Mouse (Mus musculus) kidney, adult 11 months (tissue): ENCODE results near the gene Tmc8.
"Not testable (repeated sequence)": the region's sequence is repeated elsewhere in the genome, so short reads cannot be mapped to it uniquely, and the experiment has no call there.

Source experiments
- DNase-seq: peaks from one replicate; pipeline ENCODE4 v3.0.0; 2022

Tmc8 gene

DNA sequence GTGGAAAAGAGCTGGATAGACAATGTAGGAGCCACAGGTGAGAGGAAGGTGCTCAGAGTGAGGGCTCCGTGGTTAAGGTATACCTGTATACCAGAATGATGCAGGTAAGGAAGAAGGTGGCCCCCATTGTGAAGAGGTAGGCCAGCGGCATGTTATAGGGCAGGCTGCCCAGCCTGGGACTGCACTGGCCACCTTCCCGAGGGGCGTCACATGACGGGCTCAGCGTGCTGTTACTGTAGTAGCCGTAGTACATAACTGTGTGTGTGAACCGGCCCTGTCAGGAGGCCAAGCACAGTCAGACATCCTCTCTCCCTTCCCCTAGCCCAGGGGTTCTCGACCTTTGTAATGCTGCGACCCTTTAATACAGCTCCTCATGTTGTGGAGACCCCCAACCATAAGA lies 7.0 kb upstream of the Tmc8 start:
- no peak for DNase-seq

DNA sequence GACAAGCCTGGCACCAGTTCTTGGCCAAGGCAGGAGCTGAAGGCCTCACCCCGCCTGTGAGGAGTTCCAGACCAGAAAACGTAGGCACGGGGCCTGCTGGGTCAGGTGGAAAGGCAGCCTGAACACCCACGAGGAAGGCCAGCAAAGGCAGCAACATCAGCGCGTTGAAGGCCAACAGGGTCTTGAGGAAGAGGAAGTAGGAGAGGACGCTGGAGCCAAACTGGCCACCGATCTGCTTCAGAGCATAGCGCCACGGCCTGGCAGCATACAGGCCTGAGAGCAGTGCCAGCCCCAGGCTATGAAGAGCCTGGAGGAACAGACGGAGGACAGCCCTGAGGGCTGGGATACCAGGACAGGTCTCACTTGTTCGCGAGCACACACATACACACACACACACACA lies 6.3 kb upstream of the Tmc8 start:
- no peak for DNase-seq

DNA sequence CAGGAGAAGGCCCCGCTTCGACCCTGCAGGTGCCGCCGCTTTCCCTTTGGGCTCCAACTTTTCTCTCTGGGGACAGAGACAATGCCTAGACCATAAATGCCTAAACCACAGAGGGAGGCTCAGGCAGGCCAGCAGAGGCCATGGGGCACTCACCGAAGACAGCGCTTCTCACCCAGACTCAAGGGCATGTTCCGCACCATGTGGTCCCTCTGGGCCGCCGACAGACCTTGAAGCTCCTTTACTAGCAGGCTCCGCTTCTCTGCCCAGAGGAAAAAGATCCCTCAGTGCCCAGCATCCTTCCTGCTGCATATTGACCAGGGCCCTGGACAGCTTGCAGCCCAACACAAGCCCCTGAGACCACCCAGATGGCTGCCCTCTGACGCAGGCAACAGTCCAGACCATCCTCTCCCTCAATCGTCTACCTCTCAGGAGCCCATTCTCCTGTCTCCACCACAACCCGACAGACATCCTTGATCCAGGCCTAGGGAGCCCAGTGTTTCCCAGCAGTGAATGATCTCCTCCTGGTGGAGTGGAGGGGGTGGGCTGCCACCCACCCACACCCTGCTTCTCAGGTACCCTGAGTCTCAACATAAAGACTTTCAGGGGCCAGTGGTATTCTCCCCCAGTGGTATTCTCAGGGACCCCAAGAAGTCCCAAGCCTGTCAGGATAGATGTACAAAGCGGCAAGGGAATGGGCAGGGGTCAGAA lies 5.6 kb upstream of the Tmc8 start:
- DNase-seq, result no peak

DNA sequence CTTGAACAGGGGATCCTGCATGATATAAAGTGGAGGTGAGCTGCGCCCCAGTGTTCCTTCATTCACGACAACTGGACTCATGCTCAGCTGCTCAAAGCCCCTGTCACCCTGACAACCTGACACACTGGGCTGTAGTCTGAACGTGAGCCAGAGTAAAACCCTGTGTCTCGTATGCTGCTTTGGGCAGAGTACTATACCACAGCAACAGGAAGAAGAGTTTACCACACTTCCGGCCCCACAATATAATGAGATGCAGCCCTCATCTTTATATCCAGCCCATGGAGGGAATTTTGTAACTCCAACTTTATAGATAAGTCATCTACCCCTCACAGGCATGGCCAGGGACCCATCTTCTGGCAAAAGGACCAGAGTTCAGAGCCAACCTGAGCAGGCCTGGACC lies 4.8 kb upstream of the Tmc8 start:
- no peak for DNase-seq

DNA sequence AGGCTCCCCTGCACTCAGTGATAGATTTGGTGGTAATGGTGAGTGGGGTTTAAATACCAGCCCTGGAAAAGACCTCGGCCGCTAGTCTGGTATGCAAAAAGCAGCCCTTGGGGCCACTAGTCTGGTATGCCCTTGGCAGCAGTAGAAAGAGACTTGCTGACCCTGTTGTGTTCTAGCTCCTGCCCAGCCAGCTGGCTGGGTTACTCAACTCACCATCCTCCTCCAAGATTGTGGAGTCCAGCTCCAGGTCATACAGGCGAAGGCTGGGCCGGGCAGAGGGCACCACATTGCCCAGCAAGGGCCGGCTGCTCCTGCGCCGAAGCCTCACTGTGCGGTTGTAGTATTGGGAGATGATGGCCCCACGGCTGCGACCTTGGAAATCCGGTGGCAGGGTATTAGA lies 3.8 kb upstream of the Tmc8 start:
- peak; percentile 80 for DNase-seq

DNA sequence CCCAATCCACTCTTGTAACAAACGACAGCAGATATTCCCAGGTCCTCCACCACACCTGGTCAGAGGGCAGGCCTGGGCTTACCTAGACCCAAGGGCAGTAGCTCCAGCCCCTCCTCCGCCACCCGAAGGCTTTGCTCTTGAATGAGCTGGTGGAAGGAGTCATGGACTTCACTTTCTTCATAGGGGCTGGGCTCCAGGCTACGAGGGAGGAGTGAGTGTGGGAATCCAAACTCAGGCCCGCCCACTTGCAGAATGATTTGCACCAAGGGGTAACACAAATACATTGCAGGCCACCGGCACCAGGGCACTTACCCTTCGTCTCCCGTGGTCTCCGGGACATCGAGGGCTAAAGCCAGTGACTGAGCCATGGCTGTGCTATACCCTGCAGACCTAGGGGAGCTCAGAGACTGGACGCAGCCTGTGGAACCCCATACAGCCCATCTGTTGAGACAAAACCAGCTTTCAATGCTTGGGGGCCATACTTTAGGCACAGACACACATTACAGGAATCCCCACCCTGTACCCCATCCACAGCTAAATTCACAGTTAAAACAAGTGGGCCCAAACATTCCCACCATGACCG lies 2.9 kb upstream of the Tmc8 start:
- DNase-seq, result peak; percentile 58

DNA sequence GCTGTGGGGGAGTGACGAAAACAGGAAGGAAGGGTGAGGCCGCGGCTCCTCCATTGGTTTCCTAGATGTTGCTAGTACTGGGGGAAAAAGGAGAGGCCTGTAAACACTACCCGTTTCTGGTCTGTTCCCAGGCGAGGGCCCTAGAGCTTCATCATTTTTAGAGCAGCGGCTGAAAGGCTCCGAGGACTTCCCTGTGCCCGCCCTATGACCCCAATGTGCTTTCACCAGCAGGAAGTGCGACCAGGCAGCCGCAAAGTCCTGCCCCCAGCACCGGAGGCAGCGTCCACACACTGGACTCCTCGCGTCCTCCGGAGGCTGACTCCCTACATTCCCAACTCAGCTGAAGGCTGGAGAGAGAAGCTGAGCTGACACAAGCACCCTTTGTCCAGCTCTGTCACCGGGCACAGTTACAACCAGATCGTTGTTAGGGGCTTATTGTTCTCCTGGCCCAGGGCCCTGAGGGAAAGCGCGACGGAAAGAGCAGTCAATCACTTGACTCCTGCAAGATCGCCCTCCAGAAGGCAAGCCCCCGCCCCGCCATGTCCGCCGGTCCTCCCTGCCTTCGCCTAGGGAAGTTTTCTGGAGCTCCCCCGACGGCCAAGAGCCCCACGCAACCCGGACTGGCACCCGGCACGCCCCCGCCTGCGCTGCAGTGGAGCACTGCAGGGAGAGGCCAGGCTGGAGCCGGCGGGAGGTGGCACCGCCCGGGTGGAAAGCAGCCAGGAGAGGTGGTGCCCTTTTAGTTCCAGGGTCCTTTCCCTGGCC lies 2.3 kb upstream of the Tmc8 start:
- peak; percentile 86 for DNase-seq

DNA sequence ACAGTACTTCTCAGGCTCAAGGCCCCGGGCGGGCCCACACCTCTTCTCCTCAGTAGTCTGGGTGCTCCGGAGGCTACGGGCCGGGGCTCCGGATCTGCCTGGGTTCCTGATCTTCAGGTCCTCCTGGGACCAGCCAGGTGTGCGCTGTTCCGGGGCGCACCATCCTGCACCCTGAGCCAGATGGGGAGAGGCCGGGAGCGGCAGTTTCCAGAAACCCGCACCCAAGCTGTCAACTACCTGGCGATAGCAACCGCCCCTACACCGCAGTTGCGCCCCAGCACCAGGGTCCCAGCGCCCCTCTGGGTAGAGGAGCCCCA lies 1.7 kb upstream of the Tmc8 start:
- no peak for DNase-seq

DNA sequence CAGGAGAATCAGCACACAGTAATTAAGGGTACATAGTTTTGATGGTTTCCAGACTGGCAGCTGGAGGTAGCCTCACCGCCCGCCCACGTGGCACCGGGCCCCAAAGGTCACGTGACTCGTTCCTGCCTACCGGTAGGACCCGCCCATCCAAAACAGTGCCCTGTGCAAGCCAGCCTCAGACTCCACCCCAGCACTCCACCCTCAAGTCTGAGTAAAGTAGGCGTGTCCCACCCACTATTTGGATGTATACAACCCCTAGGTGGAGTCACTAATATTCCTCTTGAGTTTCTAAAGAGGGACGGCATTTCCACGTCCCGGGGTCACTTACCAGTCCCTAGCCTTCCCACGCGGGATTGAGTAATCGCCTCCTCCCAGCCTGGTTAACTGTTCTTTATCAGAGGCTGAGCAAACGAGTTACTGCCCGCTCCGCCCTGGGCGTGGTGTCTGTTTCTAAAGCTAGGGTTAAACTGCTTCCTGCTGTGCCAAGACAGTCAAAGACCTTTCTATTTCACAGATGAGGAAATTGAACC lies 1.2 kb upstream of the Tmc8 start:
- peak; percentile 96 for DNase-seq

DNA sequence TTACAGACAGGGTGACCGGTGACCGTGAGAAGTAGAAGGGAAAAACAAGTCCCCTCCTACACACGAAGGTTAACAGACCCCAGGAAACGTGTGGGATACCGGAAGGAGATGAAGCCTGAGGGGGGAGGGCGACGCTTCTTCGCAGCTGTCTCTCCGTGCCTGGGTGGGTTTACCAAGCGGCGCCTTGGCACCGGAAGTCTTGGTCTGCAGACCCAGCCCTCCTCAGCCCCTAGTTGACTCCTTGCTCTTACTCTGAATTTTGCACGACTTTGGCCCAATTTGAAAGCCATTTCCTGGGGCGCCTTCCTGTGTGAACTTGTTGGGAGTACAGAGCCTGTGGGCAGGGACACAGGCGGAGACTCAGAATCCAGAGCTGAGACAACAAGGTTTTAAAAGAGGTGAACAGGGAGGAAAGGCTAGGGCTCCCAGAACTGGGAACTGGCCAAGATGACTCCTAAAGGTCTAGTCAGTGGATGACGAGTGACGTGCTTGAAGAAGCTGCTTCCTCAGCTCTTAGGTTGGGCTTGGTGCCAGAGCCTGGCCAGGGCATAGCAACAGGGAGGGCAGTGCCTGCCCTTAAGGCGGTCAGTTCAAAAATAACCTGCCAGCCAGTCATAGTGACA lies 566 bp upstream of the Tmc8 start:
- peak; percentile 87 for DNase-seq

DNA sequence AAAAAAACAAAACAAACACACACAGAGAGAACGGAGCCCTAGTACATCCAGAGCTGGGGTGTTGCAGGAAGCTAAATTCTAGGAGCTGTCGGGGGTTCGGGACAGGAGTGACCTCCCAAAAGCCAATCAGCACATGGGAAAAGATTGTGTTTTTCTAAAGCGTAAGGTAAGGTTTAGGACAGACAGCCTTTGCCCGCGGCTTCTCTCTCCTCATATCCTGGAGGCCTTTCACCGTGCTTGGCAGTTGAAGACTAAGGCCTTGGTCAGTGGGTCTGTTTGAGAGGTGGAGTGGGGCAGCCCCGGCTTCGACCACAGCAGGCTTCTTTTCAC lies 794 bp downstream of the Tmc8 start:
- DNase-seq, result no peak

DNA sequence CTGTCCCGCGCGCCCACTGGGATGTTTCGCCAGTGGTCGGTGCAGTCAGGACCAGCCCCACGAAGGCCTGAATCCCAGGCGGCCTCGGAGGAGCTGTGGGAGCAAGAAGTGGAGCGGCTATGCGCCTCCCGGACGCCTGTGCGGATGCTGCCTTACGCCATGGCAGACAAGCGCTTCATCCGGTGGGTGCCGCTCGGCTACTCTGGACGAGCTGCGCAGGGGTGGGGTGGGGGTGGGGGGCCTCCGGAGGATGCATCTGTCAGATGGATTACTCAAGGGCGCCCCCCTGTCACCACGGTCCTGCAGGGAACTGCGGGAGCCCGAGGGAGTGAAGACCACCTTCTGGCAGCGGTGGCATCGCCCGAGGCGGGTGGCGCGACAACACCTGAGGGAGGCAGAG lies 1.2 kb downstream of the Tmc8 start:
- DNase-seq, result no peak

DNA sequence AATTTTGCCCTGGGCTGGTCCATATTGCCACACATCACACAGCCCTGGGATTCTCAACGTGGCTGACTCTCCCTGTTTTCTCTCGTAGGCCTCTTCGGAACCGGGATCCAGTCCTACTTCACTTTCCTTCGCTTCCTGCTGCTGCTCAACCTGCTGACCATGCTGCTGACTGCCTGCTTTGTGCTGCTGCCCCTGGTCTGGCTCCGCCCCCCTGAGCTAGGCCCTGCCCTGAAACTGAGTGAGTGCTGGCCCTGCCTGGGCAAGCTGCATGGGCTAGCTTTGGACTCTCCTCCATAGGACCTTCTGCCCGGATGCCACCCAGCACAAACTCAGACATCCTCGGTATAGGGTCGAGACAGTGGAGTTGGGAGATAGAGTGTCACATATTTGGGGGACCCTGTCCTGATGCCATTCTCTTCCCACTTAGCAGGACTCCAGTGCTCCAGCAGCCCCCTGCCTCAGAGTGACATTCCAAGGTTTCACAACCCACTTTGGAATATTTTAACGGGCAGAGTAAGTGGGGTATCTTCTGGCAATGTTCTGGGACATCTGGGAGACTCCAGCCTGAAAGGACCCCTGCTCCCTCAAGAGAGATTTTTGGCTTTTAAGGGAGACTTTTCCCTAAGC lies 1.9 kb downstream of the Tmc8 start:
- peak; percentile 42 for DNase-seq

DNA sequence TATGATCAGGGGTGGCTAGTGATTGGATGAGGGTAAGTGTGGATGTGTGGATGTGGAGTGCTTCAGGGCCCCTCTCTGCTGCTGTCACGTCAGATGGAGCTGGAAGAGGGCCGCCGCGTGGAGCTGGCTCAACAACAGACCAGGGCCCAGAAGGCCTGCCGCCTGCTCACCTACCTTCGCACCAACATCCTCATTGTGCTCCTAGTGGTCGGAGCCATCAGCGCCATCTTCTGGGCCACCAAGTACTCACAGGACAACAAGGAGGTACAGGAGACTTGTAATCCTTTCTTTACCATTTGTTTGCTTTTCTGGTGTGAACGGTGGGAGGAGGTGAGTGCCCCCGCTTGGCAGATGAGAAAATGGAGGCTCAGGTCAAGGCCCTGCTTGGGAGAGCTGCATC lies 4.4 kb downstream of the Tmc8 start:
- DNase-seq, result peak; percentile 63

DNA sequence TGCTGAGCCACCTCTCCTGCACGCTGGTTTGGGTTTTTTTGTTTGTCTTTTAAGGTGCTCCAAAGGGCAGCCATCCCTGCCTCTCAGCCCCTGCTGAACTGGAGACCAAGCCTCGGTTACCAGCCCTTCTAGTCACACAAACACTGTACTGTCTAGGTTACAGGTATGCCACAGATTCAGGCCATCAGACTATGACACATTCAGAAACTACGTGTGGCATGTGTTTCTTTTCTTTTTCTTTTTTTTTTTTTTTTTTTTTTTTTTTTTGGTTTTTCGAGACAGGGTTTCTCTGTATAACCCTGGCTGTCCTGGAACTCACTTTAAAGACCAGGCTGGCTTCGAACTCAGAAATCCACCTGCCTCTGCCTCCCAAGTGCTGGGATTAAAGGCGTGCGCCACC lies 6.6 kb downstream of the Tmc8 start:
- not testable (repeated sequence) for DNase-seq

DNA sequence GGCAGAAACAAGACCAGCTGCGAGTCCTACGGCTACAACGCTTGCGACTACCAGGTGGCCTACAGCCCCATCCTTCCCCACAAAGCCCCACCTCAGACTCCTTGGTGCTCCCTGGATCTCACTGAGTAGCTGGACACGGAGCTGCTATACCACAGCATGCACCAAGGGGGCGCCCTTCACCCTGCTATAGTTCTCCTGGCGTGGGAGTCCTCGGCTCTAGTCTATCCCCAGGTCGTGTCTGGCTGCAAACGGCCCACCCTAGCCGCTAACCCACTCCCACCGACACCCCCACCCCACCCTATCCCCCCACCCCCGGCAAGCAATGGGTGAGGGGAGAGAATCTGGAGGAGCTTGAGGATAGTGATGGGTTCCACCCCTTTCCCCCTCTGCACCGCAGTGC lies 8.4 kb downstream of the Tmc8 start:
- DNase-seq, result peak; percentile 65

DNA sequence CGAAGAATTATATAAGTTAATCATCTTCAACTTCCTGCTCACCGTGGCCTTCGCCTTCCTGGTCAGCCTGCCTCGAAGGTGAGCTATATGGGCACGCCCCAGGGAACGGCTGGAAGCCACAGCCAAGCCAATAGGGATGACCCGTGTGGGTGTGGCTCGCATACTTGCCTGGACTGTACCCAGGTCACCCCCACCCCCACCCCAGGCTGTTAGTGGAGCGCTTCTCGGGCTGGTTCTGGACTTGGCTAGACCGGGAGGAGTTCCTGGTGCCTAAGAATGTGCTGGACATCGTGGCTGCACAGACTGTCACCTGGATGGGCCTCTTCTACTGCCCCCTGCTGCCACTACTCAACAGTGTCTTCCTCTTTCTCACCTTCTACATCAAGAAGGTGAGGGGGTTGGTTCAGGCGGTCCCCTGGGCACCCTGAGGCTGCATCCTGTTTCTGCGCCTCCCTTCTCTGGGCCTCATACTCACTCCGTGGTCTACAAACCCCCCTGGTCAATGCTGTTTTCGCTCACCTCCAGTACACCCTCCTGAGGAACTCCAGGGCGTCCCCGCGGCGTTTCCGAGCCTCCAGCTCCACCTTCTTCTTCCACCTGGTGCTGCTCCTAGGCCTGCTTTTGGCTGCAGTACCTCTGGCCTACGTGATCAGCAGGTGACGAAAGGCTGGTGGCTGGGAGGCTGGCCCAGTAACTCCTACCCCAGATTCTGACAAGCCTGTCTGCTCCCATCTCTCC lies 9.0 kb downstream of the Tmc8 start:
- DNase-seq, result peak; percentile 63

DNA sequence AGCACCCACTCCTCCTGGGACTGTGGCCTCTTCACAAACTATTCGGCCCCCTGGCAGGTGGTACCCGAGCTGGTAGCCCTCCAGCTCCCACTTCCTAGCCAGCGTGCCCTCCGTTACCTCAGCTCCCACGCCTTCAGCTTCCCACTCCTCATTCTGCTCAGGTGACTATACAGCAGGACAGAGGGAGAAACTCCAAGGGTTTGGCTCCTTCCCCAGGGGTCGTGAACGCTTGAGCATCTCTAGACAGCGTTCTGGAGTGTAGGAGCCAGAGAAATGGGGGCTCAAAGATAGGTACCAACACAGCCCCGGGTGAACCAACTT lies 9.5 kb downstream of the Tmc8 start:
- no peak for DNase-seq

DNA sequence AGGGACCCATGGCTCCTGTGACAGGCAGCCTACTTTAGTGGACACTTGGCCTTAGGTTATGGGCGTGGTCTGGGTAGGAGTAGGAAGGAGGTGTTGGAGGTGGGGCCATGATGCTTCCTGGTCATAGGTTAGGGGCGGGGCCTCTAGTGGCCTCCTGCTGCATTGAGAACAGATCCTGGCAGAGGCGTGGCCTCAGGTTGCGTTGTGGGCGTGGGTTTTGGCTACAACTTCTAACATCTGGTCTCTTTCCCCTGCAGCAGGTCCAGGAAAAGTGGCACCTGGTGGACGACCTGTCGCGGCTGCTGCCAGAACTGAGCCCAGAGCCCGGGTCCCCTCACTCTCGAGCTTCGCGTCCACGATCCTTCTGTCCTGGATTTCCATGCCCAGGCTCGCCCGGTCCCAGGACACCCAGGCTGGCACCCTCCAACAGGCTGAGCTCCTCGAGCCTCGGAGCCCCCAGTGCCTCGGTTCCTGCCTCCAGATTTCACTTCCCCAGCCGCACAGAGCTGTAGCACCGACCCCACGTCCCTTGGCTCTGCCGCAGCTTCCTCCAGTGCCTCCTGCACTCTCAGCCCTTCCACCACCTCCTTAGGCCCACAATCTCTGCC lies 10.5 kb downstream of the Tmc8 start:
- peak; percentile 92 for DNase-seq

DNA sequence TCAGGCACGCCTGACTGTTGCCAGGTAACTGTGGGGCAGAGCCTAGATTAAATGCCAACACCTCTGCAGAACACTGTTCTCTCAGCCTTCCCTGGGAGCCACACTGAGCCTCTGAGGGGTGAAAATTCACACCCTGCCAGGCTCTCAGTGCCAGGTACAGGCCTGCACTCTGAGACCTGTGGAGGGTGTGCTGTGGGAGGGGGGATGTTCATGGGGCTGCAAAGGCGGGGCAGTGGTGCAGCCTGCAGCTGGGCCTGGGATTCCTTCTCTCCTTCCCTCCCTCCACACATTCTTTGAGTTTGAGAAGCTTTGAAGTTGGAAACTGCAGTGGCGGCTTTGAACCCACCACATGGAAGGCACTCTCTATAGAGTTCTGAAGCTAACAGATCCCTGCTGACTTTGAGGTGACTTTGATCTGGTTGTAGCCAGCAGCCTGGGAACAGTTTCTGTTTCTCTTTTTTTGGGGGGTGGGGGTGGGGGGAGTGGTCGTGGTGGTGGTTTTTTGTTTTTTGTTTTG lies 12.2 kb downstream of the Tmc8 start:
- no peak for DNase-seq

DNA sequence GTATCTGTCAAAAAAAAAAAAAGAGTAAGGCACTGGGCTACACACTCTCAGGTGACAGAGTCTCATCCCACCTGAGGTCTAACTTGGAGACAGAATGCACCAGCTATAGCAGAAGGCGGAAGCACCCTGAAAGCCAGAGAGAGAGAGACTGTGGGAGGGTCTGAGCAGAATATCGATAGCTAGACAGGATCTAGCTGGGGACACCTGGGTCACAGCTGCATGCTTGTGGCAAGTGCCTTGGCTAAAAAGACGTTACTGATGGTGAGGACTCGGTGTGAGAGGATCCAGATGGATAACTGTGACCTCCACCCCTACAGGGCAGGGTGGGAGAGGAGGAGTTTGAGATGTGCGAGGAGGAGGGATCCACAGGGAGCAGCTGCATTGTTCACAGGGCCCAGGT lies 15.1 kb downstream of the Tmc8 start:
- no peak for DNase-seq

DNA sequence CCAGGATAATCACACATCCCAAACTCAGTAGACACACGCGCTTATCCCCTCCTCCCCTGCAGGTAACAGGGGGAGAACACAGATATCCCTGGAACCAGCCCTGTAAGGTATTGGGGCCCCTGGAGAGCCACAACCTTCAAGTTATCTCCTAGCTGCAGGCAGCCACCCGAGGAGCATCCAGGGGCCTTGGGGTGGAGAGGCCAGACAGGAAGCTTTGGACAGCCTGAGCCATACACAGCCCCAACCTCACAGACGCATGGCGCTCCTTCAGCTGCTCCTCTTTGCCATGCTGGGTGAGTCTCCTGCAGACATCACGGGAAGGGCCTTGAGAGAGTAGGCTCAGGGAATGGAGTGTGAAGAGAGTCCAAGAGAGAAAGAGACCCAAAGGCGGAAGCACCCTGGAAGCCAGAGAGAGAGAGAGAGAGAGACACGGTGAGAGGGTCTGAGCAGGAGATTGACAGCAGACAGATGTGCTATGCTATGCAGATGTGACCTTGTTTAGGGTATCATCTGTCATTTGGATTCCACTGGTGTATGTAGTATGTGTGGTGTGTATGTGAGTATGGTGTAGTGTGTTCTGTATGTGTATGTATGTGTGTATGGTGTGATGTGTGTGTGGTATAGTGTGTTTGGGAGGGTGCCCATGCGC lies 15.8 kb downstream of the Tmc8 start, which contains the start of gene 6030468B19Rik:
TSS of gene 6030468B19Rik (plus strand) at position 150 of the 649 bp plus-strand sequence.
- no peak for DNase-seq
